Mouse (Mus musculus): ENCODE data around the gene Ccdc115. TPM values are rescaled to one million over a fixed set of nuclear protein-coding genes. Genes with fewer than 3 reads are reported as not detected.

Ccdc115 gene
- total and polyA plus RNA-seq, 2 experiments from 2014 or later, result 38.3 to 51.7 TPM

DNA sequence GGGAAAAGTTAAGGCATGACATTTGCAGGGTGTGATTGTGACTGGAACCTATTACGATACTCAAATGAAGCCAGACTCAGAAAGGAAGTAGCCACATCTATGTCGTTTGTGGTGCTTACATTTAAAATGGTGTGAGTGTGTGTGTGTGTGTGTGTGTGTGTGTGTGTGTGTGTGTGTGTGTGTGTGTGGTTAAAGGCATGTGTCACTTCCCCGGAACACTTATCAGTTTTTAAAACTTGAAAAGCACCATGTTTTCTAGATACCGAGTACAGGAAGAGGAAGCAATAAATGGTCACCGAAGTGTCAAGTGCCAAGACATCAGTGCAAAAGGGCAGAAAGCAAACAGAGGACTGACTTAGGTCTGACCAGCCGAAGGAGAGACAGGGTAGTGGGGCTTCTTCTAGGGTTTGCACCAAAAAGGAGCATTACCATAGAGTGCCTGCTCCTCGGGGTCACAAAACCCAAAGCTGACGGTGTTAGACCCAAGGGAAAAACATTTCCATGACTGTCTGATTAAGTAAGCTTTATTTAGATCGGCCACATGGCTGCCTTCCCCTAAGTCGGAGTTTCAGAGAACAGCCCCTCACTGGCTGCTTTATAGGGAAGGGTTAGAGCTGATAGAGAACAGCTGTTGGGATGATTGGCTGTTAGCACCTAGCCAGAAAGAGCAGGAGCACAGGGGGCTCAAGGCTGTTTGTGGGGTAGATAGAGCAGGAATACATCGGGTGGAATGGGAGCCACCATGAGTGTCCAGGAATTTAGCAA is 39.6 kb upstream of the Ccdc115 start:
- H3K4me3 ChIP-seq (ENCODE audit: low read length), result no peak overlapping the region
- no peak overlapping the region for H3K9ac ChIP-seq (replicated peaks; ENCODE audit: low read length)
- no peak for ATAC-seq
- no peaks in the 10 kb centered on the region for H3K36me3 ChIP-seq (ENCODE audit: insufficient read depth, low read length)
- DNase-seq (ENCODE audit: low spot score), result no peak
- H3K9me3 ChIP-seq (ENCODE audit: low read length), result no peaks in the 10 kb centered on the region
- no peak for TF ChIP-seq CTCF (IDR thresholded peaks at IDR 0.05; ENCODE audit: low read depth)
- H3K4me1 ChIP-seq (ENCODE audit: insufficient read depth, low read length), result no peaks in the 10 kb centered on the region
- no peaks in the 10 kb centered on the region for H3K27me3 ChIP-seq (ENCODE audit: insufficient read depth, low read length)
- no peak overlapping the region for H3K4me2 ChIP-seq (ENCODE audit: low read depth, low read length)
- no peak overlapping the region for H3K27ac ChIP-seq
- 74% methylated on average over 11 of the region's 11 CpGs for WGBS

DNA sequence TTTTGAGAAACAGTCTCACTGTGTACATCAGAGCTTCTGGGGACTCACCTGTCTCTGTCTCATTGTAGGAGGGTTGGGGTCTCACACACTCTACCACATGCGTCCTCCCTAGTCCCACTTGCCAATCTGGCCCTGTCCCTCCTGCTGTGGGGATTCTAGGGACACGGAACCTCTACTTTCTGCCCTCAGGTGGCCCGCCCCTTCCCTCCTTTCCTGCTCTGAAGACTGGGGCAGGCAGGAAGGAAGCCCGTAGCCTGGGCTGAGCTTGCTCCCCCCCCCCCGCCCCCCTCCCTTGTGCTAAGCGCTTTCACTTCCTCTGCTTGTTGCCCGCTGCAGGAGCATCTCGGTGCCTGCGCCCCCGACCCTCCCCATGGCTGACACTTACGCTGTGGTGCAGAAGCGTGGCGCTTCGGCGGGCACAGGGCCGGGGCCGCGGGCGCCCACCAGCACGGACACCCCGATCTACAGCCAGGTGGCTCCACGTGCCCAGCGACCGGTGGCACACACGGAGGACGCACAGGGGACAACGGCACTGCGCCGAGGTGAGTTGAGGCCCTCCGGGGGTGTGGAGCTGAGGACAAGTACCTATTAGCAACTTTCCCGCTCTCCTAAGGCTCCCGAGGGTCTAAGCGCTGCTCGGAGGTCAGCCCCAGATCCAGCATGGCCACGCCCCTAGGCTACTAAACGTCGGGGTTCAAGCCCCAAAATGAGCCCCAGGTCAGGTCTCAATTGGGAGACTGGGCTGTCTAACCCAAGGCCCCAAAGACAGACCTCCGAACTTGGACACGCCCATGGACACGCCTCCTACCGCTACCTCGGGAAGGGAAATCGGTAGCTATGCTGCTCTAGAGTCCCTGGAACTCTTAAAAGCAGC is 33.2 kb upstream of the Ccdc115 start:
- Histone ChIP-seq H3K27ac (no peak overlapping the region), H3K27me3 (ENCODE audit: insufficient read depth, low read length) (no peaks in the 10 kb centered on the region; the same call in 1 of the 2 replicates), H3K4me1 (ENCODE audit: insufficient read depth, low read length) (peaks cover 4% of the 10 kb centered on the region; the same call in 1 of the 2 replicates), H3K9me3 (ENCODE audit: low read length) (no peaks in the 10 kb centered on the region), H3K4me2 (ENCODE audit: low read depth, low read length) (peak overlapping the region; percentile 96), H3K9ac (replicated peaks; ENCODE audit: low read length) (peak overlapping the region; percentile 45), H3K36me3 (ENCODE audit: insufficient read depth, low read length) (no peaks in the 10 kb centered on the region), H3K4me3 (ENCODE audit: low read length) (peak overlapping the region; percentile 48)
- DNase-seq (ENCODE audit: low spot score) (peak; percentile 18), ATAC-seq (peak; percentile 65)
- WGBS, result 1% methylated on average over 42 of the region's 43 CpGs
- peak; percentile 19; the same call in 1 of the 2 replicates for TF ChIP-seq CTCF (IDR thresholded peaks at IDR 0.05; ENCODE audit: low read depth)

DNA sequence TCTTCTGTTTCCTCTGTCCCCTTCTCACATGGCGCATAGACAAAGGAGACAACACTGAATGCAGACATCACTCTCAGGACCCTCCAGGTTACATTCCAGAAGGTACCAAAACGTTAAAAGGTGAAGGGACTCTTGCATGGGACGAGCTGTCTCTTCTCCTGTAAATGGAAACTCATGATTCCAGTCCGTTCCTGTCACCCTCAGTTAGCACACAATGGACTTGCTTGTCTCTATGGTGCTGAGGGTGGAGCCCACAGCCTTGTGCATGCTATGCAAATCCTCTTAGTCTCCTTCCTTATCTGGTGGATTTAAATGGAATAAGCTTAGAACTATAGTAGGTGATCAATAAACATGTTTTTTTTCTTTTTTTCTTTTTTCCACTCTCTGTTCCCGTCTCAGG is 30.3 kb upstream of the Ccdc115 start:
- Histone ChIP-seq H3K36me3 (ENCODE audit: insufficient read depth, low read length) (no peaks in the 10 kb centered on the region), H3K4me3 (ENCODE audit: low read length) (no peak overlapping the region), H3K9me3 (ENCODE audit: low read length) (no peaks in the 10 kb centered on the region), H3K27me3 (ENCODE audit: insufficient read depth, low read length) (no peaks in the 10 kb centered on the region; the same call in 1 of the 2 replicates), H3K4me1 (ENCODE audit: insufficient read depth, low read length) (peaks cover 4% of the 10 kb centered on the region; the same call in 1 of the 2 replicates), H3K4me2 (ENCODE audit: low read depth, low read length) (no peak overlapping the region), H3K9ac (replicated peaks; ENCODE audit: low read length) (no peak overlapping the region), H3K27ac (no peak overlapping the region)
- no peak for ATAC-seq
- 66% methylated on average over 5 of the region's 5 CpGs for WGBS
- no peak for DNase-seq (ENCODE audit: low spot score)
- TF ChIP-seq CTCF (IDR thresholded peaks at IDR 0.05; ENCODE audit: low read depth), result no peak

DNA sequence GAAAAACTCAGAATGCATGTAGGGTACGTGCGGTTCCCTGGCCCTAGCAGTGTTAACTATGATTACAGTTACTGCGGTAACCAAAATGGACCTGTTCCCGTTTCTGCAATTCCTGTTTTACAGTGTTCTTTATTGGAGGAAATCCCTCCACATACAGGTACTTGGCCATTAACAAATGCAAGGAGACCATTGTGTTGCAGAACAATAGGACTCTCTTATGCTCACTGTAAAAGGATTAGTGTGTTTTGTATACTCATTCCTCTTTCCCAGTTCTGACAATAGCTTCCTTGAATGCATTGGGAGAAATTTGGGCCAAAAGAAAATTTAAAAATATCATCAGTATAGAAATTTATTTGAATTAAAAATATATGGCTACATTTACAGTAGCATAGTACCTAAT is 29.0 kb upstream of the Ccdc115 start:
- no peak overlapping the region for H3K27ac ChIP-seq
- H3K9me3 ChIP-seq (ENCODE audit: low read length), result no peaks in the 10 kb centered on the region
- no peaks in the 10 kb centered on the region; the same call in 1 of the 2 replicates for H3K27me3 ChIP-seq (ENCODE audit: insufficient read depth, low read length)
- TF ChIP-seq CTCF (IDR thresholded peaks at IDR 0.05; ENCODE audit: low read depth), result no peak
- DNase-seq (ENCODE audit: low spot score), result no peak
- no peaks in the 10 kb centered on the region for H3K36me3 ChIP-seq (ENCODE audit: insufficient read depth, low read length)
- H3K4me3 ChIP-seq (ENCODE audit: low read length), result no peak overlapping the region
- WGBS, result 70% methylated on average over 4 of the region's 4 CpGs
- no peak for ATAC-seq
- H3K9ac ChIP-seq (replicated peaks; ENCODE audit: low read length), result no peak overlapping the region
- no peak overlapping the region for H3K4me2 ChIP-seq (ENCODE audit: low read depth, low read length)
- H3K4me1 ChIP-seq (ENCODE audit: insufficient read depth, low read length), result peaks cover 4% of the 10 kb centered on the region; the same call in 1 of the 2 replicates

DNA sequence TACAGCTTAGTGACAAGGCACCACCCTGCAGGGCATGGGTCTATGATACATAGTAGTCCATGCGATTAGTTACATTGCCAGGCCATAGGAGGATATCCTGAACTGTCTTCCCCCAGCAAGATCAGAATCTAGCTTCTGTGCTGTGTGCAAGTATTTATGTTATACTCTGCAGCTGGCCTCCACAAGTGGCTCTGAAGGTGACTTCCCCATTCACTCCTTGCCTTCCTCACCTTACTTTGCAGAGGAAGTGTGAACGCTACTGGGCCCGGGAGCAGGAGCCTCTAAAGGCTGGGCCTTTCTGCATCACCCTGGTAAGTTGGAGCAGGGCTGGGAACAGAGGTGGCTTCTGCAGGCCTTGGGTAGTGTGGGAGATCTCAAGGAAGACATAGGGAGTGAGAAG is 28.6 kb upstream of the Ccdc115 start:
- Histone ChIP-seq H3K9ac (replicated peaks; ENCODE audit: low read length) (no peak overlapping the region), H3K4me1 (ENCODE audit: insufficient read depth, low read length) (peaks cover 3% of the 10 kb centered on the region; the same call in 1 of the 2 replicates), H3K36me3 (ENCODE audit: insufficient read depth, low read length) (no peaks in the 10 kb centered on the region), H3K4me2 (ENCODE audit: low read depth, low read length) (no peak overlapping the region), H3K27me3 (ENCODE audit: insufficient read depth, low read length) (no peaks in the 10 kb centered on the region; the same call in 1 of the 2 replicates), H3K27ac (no peak overlapping the region), H3K9me3 (ENCODE audit: low read length) (no peaks in the 10 kb centered on the region), H3K4me3 (ENCODE audit: low read length) (no peak overlapping the region)
- WGBS, result 72% methylated on average over 3 of the region's 3 CpGs
- no peak for TF ChIP-seq CTCF (IDR thresholded peaks at IDR 0.05; ENCODE audit: low read depth)
- DNase-seq (ENCODE audit: low spot score) (no peak), ATAC-seq (no peak)

DNA sequence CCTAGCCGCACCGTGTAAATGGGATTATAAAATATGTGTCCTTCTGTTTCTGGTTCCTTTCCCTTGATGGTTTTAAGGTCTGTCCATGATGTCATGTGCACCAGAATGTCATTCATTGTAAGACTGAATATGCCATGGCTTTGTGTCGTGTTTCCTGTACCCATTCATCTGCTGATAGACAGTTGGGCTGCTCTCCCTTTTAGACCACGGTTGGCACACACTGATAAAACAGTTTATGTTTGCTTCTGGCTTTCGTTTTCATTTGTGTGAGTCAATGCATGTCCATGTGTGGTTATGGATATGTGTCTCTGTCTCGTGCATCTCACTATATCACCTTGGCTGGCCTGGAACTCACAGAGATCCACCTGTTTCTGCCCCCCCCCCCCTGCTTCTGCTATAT is 26.0 kb upstream of the Ccdc115 start:
- Histone ChIP-seq H3K4me1 (ENCODE audit: insufficient read depth, low read length) (no peaks in the 10 kb centered on the region), H3K36me3 (ENCODE audit: insufficient read depth, low read length) (no peaks in the 10 kb centered on the region), H3K27me3 (ENCODE audit: insufficient read depth, low read length) (no peaks in the 10 kb centered on the region; the same call in 1 of the 2 replicates), H3K4me3 (ENCODE audit: low read length) (no peak overlapping the region), H3K4me2 (ENCODE audit: low read depth, low read length) (no peak overlapping the region), H3K27ac (no peak overlapping the region), H3K9ac (replicated peaks; ENCODE audit: low read length) (no peak overlapping the region), H3K9me3 (ENCODE audit: low read length) (no peaks in the 10 kb centered on the region)
- no peak for DNase-seq (ENCODE audit: low spot score)
- WGBS, result 74% methylated on average over 6 of the region's 6 CpGs
- no peak for TF ChIP-seq CTCF (IDR thresholded peaks at IDR 0.05; ENCODE audit: low read depth)
- no peak for ATAC-seq

Measured in hindbrain, postnatal 0 days (tissue).